Mouse (Mus musculus) midbrain, embryonic 15.5 days (tissue): ENCODE results near the gene Ssu72. TPM values are rescaled to one million over a fixed set of nuclear protein-coding genes. Genes with fewer than 3 reads are reported as not detected.
"Not testable (repeated sequence)": the region's sequence is repeated elsewhere in the genome, so short reads cannot be mapped to it uniquely, and the experiment has no call there.

Experiments used
- ATAC-seq: fragments of 200-750 bp; cut with Nextera tagmentation; replicated peaks from 2 replicates; pipeline ENCODE4 v1.8.0; 2017; ENCODE audit warnings: moderate TSS enrichment
- H3K27ac ChIP-seq: fragments of 300-500 bp; sonication (generic); 2 replicates; pipeline ENCODE4 v1.5.1; 2015; ENCODE audit warnings: mild to moderate bottlenecking, inconsistent platforms
- H3K27me3 ChIP-seq: fragments of 300-500 bp; sonication (generic); replicated peaks from 2 replicates; pipeline ENCODE4 v1.6.1; 2015; ENCODE audit warnings: inconsistent platforms
- H3K36me3 ChIP-seq: fragments of 300-500 bp; sonication (generic); replicated peaks from 2 replicates; pipeline ENCODE4 v1.6.1; 2015; ENCODE audit warnings: inconsistent platforms
- H3K4me1 ChIP-seq: fragments of 300-500 bp; sonication (generic); 2 replicates; pipeline ENCODE4 v1.6.1; 2015; ENCODE audit warnings: inconsistent platforms
- H3K4me2 ChIP-seq: fragments of 300-500 bp; sonication (generic); 2 replicates; pipeline ENCODE4 v1.6.1; 2015; ENCODE audit warnings: inconsistent platforms, mild to moderate bottlenecking, moderate library complexity
- H3K4me3 ChIP-seq: fragments of 300-500 bp; sonication (generic); 2 replicates; pipeline ENCODE4 v1.5.1; 2015; ENCODE audit warnings: mild to moderate bottlenecking, inconsistent platforms
- H3K9ac ChIP-seq: fragments of 300-500 bp; sonication (generic); 2 replicates; pipeline ENCODE4 v1.6.1; 2015; ENCODE audit warnings: mild to moderate bottlenecking, inconsistent platforms
- H3K9me3 ChIP-seq: fragments of 300-500 bp; sonication (generic); 2 replicates; pipeline ENCODE4 v1.6.1; 2016; ENCODE audit warnings: inconsistent platforms
- WGBS: fragments of 180-500 bp; shearing (Covaris S2); methylation state at CpG from one replicate; pipeline ENCODE4 v1.1.7; 2015; ENCODE audit warnings: mixed read lengths; 5-methylcytosine and 5-hydroxymethylcytosine counted together
- polyA plus RNA-seq: library from polyadenylated mRNA; unstranded; fragments of >200 nt; fragmentation: Nextera tagmentation; extraction: Ambion mirVana; gene quantifications from 2 replicates; pipeline ENCODE4 v1.2.1, GENCODE M21; 2015

Gene Ssu72
- polyA plus RNA-seq, 1 experiment from 2014 or later: 151 TPM

DNA sequence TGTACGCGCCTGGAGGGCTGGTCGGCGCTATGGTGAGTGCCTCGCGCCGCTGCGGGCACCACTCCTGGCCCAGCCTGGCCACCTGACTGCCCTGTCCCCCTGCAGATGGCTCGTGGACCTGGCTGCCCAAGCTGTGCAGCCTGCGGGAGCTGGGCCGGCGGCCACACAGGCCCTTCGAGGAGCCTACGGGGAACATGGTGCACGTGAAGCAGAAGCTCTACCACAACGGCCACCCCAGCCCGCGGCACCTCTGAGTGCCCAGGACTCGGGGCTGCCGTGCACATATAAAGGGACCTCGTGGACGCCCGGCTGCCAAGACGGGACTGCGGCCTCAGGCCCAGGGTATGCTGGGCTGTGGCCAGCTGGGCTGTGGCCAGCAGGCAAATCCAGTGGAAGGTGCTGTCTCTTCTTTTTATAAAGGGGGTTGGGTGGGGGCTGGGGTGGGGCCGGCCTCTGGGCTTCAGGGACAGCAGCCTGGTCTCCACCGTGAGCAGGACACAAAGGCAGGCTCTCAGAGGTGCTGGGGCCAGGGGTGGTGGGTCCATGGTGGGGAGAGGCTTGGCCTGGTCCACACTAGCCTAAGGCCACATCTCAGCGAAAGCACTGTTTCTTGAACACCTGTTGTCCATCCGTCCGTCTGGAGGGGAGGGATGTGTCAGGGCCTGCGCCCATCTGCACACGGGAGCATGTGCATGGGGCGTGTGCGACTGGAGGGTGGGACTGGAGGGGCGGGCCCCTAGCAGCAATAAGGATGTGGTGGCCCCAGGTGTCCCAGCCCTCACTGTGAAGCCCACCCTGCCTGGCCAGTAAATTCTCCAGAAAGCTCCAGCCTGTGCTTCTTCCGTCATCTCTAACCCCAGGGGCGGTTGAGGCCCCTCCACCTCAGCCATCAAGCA, 35.4 kb downstream of the Ssu72 start:
- H3K27ac ChIP-seq: no peak overlapping the region
- H3K4me2 ChIP-seq: no peak overlapping the region
- H3K9me3 ChIP-seq: no peaks in the 10 kb centered on the region
- H3K9ac ChIP-seq: no peak overlapping the region
- no peaks in the 10 kb centered on the region for H3K27me3 ChIP-seq
- WGBS: 81% methylated on average over 37 of the region's 37 CpGs
- no peak for ATAC-seq
- H3K4me3 ChIP-seq: no peak overlapping the region
- H3K4me1 ChIP-seq: peaks cover 32% of the 10 kb centered on the region
- peaks cover 45% of the 10 kb centered on the region for H3K36me3 ChIP-seq

- not testable (repeated sequence) for H3K27ac ChIP-seq, H3K27me3 ChIP-seq, H3K9me3 ChIP-seq, H3K9ac ChIP-seq, H3K4me2 ChIP-seq, ATAC-seq, H3K4me3 ChIP-seq
- 91% methylated on average over 10 of the region's 10 CpGs for WGBS
- Histone ChIP-seq H3K4me1 (peaks cover 28% of the 10 kb centered on the region), H3K36me3 (peaks cover 45% of the 10 kb centered on the region)
Measured at GRCm38 (mm10) chr4:155740681-155741080, 36.1 kb downstream of the Ssu72 start.

DNA sequence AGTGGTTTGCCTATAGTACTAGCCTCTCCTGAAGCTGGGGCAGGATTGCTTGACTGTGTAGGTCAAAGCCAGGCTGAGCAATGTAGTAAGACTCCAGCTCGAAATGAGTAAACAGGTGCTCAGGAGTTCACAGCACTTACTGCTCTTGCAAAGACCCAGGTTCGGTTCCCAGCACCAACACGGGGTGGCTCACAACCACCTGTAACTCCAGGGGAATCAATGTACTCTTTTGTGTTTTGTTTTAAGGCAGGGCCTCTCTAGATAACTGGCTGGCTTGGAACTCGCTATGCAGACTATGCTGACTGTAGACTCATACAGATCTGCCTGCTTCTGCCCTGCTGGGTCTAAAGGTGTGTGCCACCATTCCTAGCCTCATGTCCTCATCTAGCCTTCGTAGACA, 38.1 kb downstream of the Ssu72 start:
- Histone ChIP-seq H3K9ac (no peak overlapping the region), H3K27ac (no peak overlapping the region), H3K9me3 (no peaks in the 10 kb centered on the region), H3K4me2 (no peak overlapping the region), H3K4me1 (peaks cover 8% of the 10 kb centered on the region), H3K36me3 (peaks cover 38% of the 10 kb centered on the region), H3K4me3 (no peak overlapping the region), H3K27me3 (no peaks in the 10 kb centered on the region)
- no peak for ATAC-seq
- WGBS: 96% methylated on average over 5 of the region's 5 CpGs

- ATAC-seq: no peak
- H3K9ac ChIP-seq: no peak overlapping the region
- H3K4me1 ChIP-seq: no peaks in the 10 kb centered on the region
- no peaks in the 10 kb centered on the region for H3K9me3 ChIP-seq
- H3K4me2 ChIP-seq: no peak overlapping the region
- no peaks in the 10 kb centered on the region for H3K27me3 ChIP-seq
- 92% methylated on average over 8 of the region's 8 CpGs for WGBS
- H3K4me3 ChIP-seq: no peak overlapping the region
- H3K27ac ChIP-seq: no peak overlapping the region
- peaks cover 47% of the 10 kb centered on the region for H3K36me3 ChIP-seq
Measured at GRCm38 (mm10) chr4:155744474-155744873, 39.9 kb downstream of the Ssu72 start.

GRCm38 (mm10) chr4:155745136-155745535, 40.5 kb downstream of the Ssu72 start:
- ATAC-seq: no peak
- H3K27ac ChIP-seq: no peak overlapping the region
- H3K27me3 ChIP-seq: no peaks in the 10 kb centered on the region
- 94% methylated on average over 5 of the region's 5 CpGs for WGBS
- peaks cover 47% of the 10 kb centered on the region for H3K36me3 ChIP-seq
- H3K9ac ChIP-seq: no peak overlapping the region
- no peak overlapping the region for H3K4me2 ChIP-seq
- no peak overlapping the region for H3K4me3 ChIP-seq
- H3K9me3 ChIP-seq: no peaks in the 10 kb centered on the region
- no peaks in the 10 kb centered on the region for H3K4me1 ChIP-seq

GRCm38 (mm10) chr4:155746036-155746548, 41.5 kb downstream of the Ssu72 start:
- Histone ChIP-seq H3K4me3 (no peak overlapping the region), H3K4me2 (no peak overlapping the region), H3K9me3 (no peaks in the 10 kb centered on the region), H3K4me1 (no peaks in the 10 kb centered on the region), H3K27me3 (no peaks in the 10 kb centered on the region), H3K9ac (no peak overlapping the region), H3K36me3 (peaks cover 41% of the 10 kb centered on the region), H3K27ac (no peak overlapping the region)
- WGBS: 91% methylated on average over 8 of the region's 8 CpGs
- no peak for ATAC-seq

DNA sequence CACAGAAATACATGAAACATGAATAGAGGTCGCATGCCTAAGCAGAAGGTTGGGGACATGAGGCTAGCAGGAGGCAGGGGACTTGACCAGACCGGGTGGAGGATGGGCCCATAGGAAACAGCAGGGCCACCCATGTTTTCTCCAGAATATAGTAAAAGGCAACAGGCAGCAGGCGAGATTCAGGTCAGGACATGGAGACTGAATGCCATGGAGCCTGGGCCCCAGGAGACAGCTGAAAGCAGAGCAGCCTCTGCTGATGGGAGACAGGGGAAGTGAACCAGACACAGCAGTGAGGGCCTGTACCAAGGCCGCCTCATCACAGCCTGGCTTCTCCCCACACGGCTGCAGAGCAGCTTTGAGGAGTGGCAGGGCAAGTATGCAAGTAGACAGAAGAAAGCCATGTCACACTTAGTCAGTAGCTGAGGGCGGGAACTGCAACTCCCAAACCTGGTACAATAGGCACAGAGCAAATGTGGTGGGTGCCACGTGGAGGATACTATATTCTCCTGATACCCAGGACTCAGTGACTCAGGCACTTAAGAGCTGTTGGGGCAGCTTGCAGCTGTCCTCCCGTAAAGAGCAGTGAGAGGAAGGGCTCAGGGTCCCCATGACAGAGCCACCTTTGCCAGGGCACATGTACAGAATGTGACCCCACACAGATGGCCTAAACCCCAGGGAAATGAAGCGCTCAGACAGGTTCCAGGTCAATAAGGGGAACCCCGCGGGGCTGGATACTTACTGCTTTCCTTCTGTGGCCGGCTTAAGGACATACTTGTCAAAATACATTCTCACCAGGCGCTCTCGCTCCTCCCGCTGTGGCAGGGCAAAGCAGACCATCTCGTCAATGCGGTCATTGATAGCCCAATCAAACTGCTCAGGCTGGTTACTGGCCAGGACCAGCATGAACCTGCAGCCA, 42.2 kb downstream of the Ssu72 start:
- Histone ChIP-seq H3K27me3 (no peaks in the 10 kb centered on the region), H3K4me1 (no peaks in the 10 kb centered on the region), H3K27ac (no peak overlapping the region), H3K4me2 (no peak overlapping the region), H3K36me3 (peaks cover 48% of the 10 kb centered on the region), H3K9me3 (no peaks in the 10 kb centered on the region), H3K9ac (no peak overlapping the region), H3K4me3 (no peak overlapping the region)
- 91% methylated on average over 17 of the region's 17 CpGs for WGBS
- no peak for ATAC-seq

DNA sequence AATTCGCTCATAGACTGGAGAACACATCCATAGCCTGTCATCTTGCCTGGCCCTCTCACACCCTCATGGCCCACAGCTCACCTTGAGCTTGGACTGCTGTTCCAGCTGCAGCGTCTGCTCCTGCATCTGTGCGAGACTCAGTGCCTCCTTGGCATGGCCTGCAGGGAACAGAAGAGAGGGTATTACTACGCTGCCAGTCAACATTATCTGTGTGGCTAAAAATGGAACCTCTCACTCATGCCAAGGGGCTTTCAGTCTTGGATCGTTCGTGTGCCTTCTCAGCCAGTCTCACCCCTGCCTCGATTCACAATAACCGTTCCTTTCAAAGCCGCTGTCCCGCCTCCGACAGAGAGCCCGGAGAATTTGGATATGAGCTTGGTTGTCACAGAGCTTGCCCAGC, 52.4 kb downstream of the Ssu72 start:
- no peaks in the 10 kb centered on the region for H3K27me3 ChIP-seq
- H3K9me3 ChIP-seq: no peaks in the 10 kb centered on the region
- no peak for ATAC-seq
- no peak overlapping the region for H3K27ac ChIP-seq
- H3K4me2 ChIP-seq: no peak overlapping the region
- H3K4me1 ChIP-seq: peaks cover 30% of the 10 kb centered on the region
- H3K9ac ChIP-seq: no peak overlapping the region
- no peak overlapping the region for H3K4me3 ChIP-seq
- peaks cover 36% of the 10 kb centered on the region for H3K36me3 ChIP-seq
- 93% methylated on average over 12 of the region's 12 CpGs for WGBS

GRCm38 (mm10) chr4:155759862-155760612, 55.4 kb downstream of the Ssu72 start:
- Histone ChIP-seq H3K9ac (peak overlapping the region; percentile 84), H3K9me3 (no peaks in the 10 kb centered on the region), H3K4me2 (peak overlapping the region; percentile 99), H3K27me3 (no peaks in the 10 kb centered on the region), H3K4me3 (peak overlapping the region; percentile 96), H3K27ac (no peak overlapping the region), H3K4me1 (peaks cover 30% of the 10 kb centered on the region), H3K36me3 (peaks cover 13% of the 10 kb centered on the region; the same call in 1 of the 2 replicates)
- 4% methylated on average over 10 of the region's 10 CpGs for WGBS
- ATAC-seq: no peak; the same call in none of the 2 replicates

DNA sequence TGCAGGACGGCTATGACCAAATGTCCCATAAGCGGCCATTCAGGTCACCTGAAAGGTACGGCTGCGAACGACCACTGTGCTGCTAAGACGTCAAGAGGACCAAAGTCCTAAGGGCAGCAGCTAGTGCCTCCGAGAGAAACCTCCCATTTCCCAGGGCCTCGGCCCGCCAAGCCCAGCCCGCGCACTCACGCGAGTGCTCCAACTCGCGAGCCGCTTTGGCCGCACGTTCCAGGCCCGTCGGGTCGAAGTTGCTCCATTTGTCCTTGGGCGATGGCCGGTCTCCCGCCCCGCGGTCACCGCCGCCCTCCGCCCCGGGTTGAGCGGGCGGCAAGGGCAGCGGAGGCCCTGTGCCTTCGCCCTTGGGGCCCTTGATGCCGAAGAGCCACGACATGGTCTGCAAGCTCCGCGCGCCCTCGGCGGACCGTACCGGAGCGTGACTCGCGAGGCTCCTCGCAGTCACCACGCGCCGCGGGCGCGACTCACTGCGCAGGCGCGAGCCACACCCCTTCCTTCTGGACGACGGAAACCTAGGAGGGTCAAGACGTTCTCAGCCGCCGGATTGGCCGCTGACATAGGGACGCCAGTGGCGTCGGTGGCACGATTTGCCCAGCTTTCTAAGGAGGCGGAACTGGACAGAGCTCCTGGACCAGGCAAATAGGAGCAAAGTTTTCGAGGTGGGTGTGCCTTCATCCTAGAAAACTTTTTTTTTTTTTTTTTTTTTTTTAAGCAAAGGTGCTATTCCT, 56.2 kb downstream of the Ssu72 start, which contains the start of gene Atad3a:
Gene Atad3a, minus strand, starts transcription at position 481 of the 743 bp plus-strand sequence.
- WGBS: 2% methylated on average over 68 of the region's 68 CpGs
- peak within 1 kb of the TSS; percentile 99 for H3K4me2 ChIP-seq
- peaks cover 30% of the 10 kb centered on the region for H3K4me1 ChIP-seq
- peak within 1 kb of the TSS; percentile 84 for H3K9ac ChIP-seq
- H3K27me3 ChIP-seq: no peaks in the 10 kb centered on the region
- H3K27ac ChIP-seq: peak within 1 kb of the TSS; percentile 77
- peak; percentile 96 for ATAC-seq
- H3K4me3 ChIP-seq: peak within 1 kb of the TSS; percentile 96
- peaks cover 7% of the 10 kb centered on the region; the same call in 1 of the 2 replicates for H3K36me3 ChIP-seq
- H3K9me3 ChIP-seq: no peaks in the 10 kb centered on the region
